Mouse (Mus musculus) layer of hippocampus, adult 9-10 months (tissue): ENCODE results near the gene Ccdc134.

Source experiments
- DNase-seq: peaks from one replicate; pipeline ENCODE4 v3.0.0; 2022; ENCODE audit warnings: low spot score

Gene Ccdc134

GRCm38 (mm10) chr15:82170437-82171377 lies 43.0 kb downstream of the Ccdc134 start:
- DNase-seq, result no peak

- DNase-seq, result no peak
Measured at GRCm38 (mm10) chr15:82172648-82173047, 44.9 kb downstream of the Ccdc134 start.

GRCm38 (mm10) chr15:82175091-82175490 lies 47.4 kb downstream of the Ccdc134 start:
- no peak for DNase-seq

GRCm38 (mm10) chr15:82177743-82178290 lies 50.1 kb downstream of the Ccdc134 start:
- no peak for DNase-seq

GRCm38 (mm10) chr15:82181131-82181530 lies 53.4 kb downstream of the Ccdc134 start:
- DNase-seq, result no peak

- no peak for DNase-seq
Measured at GRCm38 (mm10) chr15:82182311-82182710, 54.6 kb downstream of the Ccdc134 start.

- DNase-seq, result no peak
Measured at GRCm38 (mm10) chr15:82183596-82183995, 55.9 kb downstream of the Ccdc134 start.

- DNase-seq, result no peak
Measured at GRCm38 (mm10) chr15:82184183-82184582, 56.5 kb downstream of the Ccdc134 start.

GRCm38 (mm10) chr15:82184656-82185055 lies 56.9 kb downstream of the Ccdc134 start:
- DNase-seq, result no peak

GRCm38 (mm10) chr15:82185062-82185783 lies 57.5 kb downstream of the Ccdc134 start:
- no peak for DNase-seq

GRCm38 (mm10) chr15:82186131-82186530 lies 58.4 kb downstream of the Ccdc134 start:
- no peak for DNase-seq

- no peak for DNase-seq
Measured at GRCm38 (mm10) chr15:82186931-82187330, 59.2 kb downstream of the Ccdc134 start.

- DNase-seq, result no peak
Measured at GRCm38 (mm10) chr15:82187401-82187800, 59.7 kb downstream of the Ccdc134 start.

- no peak for DNase-seq
Measured at GRCm38 (mm10) chr15:82187924-82188323, 60.2 kb downstream of the Ccdc134 start.

GRCm38 (mm10) chr15:82188481-82189240 lies 60.9 kb downstream of the Ccdc134 start:
- DNase-seq, result no peak
